Mouse (Mus musculus) liver, adult (tissue): ENCODE data around the gene Usp28.

Experiments
- GATA4 ChIP-seq: IDR thresholded peaks from 2 replicates; pipeline ENCODE4 v1.6.1; 2014; ENCODE audit warnings: mild to moderate bottlenecking, low read length; ENCODE audit not compliant: insufficient replicate concordance

Usp28 gene

DNA sequence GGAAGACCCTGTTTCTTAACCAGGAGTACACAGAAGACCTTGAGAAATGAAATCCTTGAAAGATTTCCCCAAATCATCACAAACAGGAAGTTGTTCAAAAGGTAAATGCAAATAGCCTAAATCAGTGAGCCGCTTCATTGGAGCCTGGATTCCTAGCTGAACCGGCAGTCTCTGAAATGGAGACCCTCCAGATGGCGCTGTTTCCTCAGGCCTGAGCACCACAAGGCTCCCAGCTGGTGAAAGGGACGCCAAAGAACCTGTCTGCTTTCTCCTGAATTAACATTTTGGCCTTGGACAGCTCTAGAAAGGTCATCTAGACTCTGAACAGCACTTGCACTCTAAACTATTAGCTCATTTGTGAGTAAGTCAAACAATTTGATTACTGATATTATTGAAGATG is 96.4 kb downstream of the Usp28 start:
- no peak for TF ChIP-seq GATA4

DNA sequence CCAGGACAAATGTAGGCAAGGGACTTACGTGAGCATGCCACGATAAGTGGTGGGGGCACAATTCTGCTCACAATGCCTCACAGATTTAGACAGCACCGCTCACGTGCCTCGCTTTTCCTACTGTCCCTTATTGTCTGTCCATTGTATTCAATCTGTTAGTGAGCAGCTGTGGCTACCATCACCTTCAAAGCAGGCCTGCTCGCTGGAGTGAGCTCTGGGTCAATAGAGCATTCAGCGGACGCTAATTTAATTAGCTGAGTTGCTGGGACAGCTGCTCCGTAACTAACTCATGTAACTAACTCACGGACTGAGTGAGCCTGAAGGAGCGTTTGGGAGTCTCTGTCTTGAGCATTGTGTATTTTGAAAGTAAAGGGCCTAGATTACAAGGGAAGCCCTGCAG is 102.1 kb downstream of the Usp28 start:
- TF ChIP-seq GATA4: no peak
